Mouse (Mus musculus) liver, postnatal 0 days (tissue): ENCODE measurements around the gene Ntn4.

Experiments used
- CTCF ChIP-seq: sonication (generic); IDR thresholded peaks from 2 replicates; pipeline ENCODE4 v1.5.1; 2016; ENCODE audit warnings: antibody characterized with exemption, low read depth
- EP300 ChIP-seq: IDR thresholded peaks from 2 replicates; pipeline ENCODE4 v1.6.1; 2016; ENCODE audit warnings: antibody characterized with exemption, low read depth, mild to moderate bottlenecking

GRCm38 (mm10) chr10:93596641-93597040 is 43.8 kb upstream of the Ntn4 start:
- TF ChIP-seq CTCF: no peak
- no peak for TF ChIP-seq EP300
